Mouse (Mus musculus): ENCODE measurements around the gene Gsc.

The Gsc gene

DNA sequence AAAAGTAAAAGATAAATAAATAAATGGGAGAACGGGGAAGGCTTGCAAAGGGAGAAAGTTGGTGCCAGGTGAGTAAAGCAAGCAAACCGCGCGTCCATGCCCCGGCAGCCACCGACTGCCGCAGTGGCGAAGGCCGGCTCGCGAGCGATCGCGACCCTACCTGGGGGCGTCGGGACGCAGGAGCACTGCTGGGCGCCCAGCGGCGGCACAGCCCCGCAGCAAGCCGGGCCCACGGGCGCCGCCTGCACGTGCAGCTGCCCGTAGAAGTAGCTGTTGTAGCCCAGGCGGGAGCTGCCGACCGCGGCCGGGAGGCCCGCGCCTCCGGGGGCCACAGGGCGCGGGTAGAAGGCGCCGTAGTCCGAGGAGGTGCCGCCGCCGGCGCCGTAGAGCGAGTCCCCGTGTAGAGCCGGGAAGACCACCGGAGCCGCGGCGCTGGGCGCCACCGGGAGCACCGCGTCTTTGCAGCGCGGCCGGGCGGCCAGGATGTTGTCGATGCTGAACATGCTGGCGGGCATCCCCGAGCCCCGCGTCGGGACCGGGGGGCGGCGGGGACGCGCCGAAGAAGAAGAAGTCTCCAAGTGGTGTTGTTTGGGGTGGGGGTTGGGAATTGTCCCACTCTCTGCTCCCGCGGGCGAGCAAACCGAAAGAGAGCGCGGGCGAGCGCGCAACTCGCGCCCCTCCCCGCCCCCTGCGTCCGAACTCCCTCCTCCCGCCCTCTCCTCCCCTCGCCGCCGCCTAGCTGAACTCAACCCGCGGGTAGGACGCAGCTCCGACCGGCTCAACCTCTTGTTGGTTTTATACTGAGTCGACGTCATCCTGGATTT, at the start of gene Gsc:
Gene Gsc, minus strand, starts transcription at position 730 of the 824 bp plus-strand sequence.
- DNase-seq (ENCODE audit: extremely low spot score, low spot score) = peak; percentile 83

DNA sequence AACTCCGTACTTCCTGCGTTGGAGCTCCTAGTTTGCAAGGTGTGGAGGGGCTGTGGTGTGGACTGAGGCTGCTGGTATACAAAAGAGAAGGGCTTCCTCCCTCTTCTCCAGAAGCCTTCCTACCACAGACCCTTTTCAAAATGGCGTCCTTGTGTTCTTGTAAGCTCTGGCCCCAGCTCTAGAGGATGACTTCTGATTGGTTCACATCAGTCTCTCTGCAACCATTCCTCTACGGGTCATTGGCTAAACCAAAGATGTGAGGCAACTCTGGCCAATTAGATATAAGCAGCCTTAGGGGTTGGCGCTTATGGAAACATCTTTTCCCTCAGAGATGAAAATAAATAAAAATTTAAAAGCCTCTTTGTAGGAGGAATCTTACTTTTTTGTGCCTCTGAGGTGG, 46.6 kb upstream of the Gsc start:
- no peak for DNase-seq (ENCODE audit: extremely low spot score, low spot score)

DNA sequence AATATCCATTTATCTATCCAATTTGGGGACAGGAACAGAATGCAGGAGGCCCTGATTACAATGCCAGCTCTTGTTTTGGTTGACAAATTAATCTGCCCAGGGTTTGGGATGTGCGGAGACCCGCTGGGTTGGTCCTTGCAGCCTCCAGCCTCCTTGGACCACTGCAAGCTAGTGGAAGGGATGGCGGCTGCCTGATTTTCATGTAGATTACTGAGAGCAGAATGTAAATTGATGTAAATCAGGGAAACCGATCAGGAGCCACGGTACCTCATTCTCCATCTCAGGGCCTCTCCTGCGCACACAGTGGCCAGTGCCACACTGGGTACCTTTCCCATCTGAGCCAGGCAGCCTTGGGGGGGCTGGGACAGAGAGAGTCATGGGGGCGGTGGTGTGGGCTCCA, 34.8 kb upstream of the Gsc start:
- no peak for DNase-seq (ENCODE audit: extremely low spot score, low spot score)

DNA sequence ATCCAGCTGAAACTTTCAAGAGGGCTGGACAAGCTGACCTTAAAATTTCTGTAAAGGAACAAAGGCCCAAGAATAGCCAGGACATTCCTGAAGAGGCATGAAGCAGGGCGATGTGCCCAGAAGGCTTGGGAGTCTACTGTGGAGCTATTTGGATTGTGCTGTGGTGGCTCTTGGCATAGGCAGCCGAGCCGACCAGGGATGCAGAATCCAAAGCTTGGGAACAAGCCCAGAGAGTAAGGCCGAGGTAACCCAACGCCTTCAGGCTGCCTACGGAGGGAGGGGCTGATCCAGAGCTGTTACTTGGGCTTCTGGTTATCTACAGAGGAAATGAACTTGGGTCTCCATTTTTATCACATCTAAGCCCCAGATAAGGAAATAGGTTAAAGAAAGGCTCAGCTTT, 18.9 kb upstream of the Gsc start:
- DNase-seq (ENCODE audit: extremely low spot score, low spot score) = no peak

DNA sequence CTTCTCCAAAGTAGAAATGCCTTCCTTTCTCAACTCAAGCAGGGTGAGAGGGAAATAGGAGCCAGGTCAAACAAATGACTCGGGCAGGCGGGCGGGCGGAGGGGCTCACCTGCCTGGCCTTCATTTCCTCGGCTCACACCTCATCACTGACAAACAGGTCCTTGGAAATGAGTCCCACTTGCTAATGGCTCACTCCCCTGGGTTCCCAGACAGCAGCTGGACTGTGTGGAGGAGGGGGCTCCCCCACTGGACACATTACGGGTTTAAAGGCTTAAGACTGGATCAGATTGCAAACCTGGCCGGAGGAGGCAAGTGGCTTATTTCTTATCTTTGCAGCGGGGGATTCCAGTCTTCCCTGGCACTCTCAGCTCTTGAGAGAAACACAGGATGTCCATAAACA, 13.1 kb upstream of the Gsc start:
- DNase-seq (ENCODE audit: extremely low spot score, low spot score) = no peak

DNA sequence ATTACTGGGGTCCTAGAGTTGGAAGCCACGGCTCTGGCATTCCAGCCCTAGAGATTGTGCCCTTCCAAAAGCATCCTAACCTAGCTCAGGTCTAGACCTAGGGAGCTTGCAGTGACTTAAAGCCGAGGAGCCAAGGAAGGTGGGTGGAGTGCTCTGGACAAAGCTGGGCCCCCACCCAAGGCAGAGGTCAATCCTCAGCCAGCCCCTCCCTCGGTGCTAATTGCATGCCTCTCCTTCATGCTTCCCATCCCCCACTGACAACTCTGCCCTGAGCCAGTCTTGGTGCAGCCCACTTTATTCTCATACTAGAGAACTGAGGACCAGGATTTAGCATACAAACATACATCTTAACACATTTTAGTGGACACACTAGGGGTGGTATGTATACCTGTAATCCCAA, 12.0 kb upstream of the Gsc start:
- DNase-seq (ENCODE audit: extremely low spot score, low spot score) = no peak

DNA sequence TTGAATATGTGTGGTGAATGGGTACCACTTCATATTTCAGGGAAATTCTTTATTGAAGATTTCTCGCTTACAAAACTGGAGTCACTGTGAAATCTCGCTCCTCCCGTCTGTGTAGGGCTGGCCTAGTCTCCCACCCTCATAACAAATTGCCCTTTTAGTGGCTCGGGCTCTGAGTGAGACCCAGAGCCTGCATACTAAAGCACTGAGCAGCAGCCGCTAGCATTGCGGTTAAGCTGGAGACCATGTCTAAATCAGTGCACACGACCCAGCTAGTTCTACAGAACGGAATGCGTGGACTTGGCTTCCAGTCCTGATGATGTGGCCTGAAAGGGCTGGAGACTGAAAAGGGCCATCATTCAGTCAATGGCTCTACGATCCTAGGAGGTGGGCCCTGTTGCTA, 7.9 kb upstream of the Gsc start:
- no peak for DNase-seq (ENCODE audit: extremely low spot score, low spot score)

DNA sequence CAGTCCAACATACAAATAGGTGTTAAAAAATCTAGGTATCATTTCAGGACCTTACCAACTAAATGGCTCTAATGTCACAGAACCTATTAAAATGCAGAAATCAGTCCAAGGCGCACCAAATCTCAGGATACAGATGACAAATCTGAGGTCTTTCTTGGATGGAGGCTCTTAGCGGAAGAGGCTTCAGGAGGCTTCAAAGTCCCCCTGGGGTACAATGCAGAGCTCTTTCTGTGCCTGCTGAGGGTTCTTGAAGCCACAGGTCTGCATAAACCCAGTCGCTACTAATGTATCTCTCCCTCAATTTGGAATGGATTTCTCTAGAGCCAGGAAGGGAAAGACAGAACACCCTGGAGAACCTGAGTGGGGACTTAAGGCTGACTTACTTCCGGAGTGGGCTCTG, 5.1 kb upstream of the Gsc start:
- DNase-seq (ENCODE audit: extremely low spot score, low spot score) = peak; percentile 24

DNA sequence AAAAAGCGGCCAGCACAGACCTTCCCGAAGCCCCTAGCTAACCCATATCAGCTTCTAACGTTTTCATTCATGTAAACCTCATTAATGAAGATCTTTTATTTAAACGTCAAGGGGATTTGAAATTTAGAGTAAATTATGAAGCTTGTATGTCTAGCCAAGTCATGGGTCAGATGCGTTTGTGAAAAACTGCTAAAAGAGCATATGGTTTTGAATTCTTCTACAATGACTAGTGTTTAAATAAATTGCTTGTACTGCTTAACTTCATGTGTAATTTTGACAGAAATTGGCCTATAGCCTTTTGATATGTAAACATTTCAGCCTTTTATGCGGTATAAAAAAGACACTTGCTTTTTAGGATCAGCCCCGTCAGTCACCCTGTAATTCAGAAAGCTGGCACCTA, 4.4 kb upstream of the Gsc start:
- DNase-seq (ENCODE audit: extremely low spot score, low spot score) = no peak

DNA sequence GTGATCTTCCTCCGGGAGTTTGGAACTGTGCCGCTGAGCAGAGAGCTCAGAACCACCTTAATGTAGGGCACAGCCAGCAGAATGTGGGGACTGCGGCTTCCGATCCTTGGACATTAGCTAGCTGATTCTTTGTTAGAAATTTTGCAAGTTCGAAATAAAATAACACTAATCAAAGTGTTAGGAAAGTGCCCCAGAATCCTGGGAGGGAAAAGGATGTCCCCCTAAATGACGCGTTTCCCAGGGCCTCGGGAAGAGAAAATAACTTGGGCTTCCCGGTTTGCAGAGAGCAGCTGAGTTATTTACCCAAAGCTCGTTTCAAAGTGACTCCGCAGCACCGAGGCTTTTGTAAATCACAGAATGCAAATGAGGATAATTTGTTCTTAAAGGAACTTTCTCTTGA, 3.9 kb upstream of the Gsc start:
- peak; percentile 49 for DNase-seq (ENCODE audit: extremely low spot score, low spot score)

DNA sequence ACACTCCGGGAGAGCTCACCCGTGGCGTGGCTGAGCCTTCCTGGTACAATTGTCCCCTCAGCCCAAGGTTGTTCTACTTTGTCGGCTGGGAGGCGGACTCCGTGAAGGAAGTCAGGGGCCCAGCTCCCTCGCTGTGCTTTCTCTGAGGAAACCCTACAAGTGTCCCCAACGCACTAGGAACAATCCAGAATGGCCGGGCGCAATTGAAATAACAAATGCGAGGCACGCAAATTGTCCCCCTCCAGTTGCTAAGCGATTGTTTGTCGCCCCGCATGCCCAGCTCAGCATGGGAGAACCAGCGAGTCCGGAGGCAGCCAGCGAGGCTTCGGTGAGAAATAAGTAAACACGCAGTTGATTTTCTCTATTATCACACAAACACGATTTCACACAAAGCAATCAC, 2.8 kb upstream of the Gsc start:
- DNase-seq (ENCODE audit: extremely low spot score, low spot score) = peak; percentile 68

DNA sequence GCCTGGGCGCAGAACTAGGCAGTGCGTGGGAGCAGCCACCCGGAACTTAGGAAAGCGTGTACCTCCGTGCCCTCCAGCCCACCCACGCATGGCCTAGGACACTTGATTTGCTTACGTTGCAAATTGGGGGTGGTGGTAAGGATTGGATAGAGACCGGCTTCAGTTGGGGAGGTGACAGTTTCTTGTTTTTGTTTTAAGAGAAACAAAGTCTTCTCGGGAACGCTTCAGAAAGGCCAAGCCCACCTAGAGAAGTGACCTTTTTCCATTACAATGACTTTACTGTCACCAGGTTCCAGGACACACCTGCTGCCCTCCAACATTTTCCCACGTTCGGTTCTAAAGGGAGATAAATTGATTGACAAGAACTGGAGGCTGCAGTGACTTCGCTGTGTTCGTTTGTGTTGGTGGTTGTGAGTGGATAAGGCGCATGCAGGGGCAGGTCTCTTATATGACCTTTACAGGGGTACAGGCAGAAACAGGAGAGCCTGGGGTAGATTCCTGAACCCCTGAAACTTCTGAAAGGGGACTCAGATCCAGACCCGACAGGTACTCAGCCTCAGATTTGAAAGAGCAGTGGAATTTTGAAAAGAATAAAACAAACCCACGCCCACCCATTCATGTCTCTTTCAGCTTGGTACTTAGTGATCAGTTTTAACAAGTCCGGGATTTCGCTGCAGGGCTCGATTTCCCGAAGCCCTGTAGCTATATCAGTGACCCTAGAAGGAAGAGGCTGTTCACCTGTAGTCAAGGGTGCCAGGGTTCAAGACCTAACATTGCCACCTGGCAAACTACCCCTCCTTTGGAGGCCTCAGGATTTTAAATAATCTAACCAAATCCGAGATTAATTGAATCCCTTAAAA, 2.0 kb upstream of the Gsc start:
- DNase-seq (ENCODE audit: extremely low spot score, low spot score) = peak; percentile 68

DNA sequence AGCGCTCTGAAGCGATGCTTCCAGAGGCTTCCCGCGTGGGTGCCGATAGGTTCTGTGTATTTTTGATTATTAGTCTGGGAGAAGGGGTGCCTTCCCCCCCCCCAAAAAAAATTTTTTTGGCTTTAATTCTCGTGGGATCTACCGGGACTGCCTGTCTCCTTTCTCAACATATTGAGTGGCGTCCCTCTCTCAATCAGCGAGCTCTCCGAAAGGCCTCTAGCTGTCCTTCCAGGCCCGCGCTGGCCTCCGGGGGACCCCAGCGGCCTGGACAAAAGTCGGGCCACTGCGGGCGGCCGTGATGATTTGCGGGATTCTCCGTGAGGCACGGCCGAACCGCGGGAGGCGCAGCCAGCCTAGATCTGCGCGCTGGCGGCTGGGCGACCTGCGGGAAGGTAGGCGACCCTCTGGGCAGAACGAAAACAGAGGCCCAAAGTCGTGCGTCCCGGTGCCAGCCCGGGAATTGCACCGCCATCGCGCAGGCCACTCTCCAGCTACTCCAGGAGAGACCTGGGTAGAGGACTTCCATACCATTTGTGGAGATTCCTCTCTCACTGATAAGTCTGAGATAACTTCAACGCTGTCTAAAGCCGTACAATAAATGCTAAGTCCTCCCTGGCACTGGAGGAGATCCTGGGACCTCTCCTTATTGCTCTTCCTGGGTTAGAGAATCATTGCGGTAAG, 1.2 kb upstream of the Gsc start:
- peak; percentile 75 for DNase-seq (ENCODE audit: extremely low spot score, low spot score)

DNA sequence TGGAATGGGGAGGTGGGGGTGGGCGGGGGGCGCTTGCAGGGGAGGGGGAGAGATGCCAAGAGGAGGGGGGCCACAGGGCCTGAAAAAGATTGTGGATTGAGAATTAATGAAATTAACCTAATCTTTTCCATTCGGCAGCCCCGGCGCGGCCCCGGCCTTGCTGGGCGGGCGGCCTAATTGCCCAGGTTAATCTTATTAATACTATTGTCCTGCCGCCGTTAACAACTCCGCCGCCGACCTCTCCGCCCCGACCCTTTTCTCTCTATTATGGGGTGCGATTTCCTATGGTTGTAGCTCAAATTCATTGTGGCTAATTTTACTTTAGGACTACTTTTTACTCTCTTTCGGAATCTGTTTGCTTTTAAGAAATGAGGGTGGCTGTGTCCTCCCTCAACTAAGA, 362 bp upstream of the Gsc start:
- peak; percentile 57 for DNase-seq (ENCODE audit: extremely low spot score, low spot score)

DNA sequence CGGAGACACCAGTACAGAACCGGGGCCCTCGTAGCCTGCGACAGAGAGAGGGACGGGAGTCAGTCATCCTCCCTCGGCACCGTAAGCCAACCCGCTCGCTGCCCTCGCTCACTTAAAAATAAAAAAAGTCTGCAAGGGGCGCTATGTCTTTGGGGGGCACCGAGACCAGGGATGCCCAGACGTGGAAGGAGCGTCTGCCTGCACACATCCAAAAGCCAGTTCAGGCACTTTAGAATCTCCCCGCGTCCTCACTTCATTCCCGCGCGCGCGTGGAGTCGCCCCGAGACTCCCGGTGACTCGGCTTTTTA, 958 bp downstream of the Gsc start:
- DNase-seq (ENCODE audit: extremely low spot score, low spot score) = no peak

DNA sequence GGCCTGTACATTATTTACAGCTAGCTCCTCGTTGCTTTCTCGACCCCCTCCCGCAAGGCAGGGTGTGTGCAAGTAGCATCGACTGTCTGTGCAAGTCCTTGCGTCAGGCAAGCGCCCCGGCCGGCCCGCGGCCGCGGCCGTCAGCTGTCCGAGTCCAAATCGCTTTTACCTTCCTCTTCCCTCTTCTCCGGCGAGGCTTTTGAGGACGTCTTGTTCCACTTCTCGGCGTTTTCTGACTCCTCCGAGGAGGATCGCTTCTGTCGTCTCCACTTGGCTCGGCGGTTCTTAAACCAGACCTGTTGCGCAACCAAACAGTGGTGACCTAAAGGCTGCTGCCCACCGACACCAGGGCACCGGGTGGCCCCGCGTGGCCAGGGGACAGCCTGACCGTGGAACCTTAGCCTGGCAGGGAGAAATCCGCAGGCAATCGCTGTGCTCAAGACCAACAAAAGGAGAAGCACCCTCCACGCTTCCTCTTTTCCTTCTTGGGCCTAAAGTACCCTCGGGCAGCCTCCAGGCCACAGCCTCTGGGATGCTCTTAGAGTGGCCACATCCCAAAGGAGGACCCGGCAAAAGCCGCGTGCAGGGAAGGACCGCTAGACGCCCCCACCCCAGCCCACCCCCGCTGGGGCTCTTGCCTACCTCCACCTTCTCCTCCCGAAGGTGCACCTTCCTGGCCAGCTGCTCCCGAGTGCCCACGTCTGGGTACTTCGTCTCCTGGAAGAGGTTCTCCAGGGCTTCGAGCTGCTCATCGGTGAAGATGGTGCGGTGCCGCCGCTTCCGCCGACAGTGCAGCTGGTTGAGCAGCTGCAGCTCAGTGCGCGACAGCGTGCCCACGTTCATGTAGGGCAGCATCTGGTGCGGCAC, 1.5 kb downstream of the Gsc start:
- DNase-seq (ENCODE audit: extremely low spot score, low spot score) = peak; percentile 78

DNA sequence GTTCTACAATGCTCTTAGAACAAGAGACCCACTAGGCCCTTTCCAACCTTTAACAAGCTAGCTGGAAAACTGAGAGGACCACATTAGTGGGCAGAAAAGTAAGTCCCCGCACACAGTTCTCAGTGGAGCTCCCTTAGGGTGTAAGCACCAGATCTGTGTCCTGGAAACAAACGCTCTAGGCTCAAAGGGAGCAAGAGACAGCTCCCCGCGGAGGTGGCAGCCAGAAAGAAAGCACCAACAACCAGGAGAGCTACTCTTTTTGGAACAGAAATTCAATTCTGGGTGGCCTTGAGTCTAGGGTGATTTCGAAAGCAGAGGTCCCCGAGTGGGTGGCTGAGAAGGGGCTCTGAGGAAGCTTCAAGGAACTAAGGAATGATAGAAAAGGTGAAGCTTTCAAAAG, 2.5 kb downstream of the Gsc start:
- DNase-seq (ENCODE audit: extremely low spot score, low spot score) = peak; percentile 53

DNA sequence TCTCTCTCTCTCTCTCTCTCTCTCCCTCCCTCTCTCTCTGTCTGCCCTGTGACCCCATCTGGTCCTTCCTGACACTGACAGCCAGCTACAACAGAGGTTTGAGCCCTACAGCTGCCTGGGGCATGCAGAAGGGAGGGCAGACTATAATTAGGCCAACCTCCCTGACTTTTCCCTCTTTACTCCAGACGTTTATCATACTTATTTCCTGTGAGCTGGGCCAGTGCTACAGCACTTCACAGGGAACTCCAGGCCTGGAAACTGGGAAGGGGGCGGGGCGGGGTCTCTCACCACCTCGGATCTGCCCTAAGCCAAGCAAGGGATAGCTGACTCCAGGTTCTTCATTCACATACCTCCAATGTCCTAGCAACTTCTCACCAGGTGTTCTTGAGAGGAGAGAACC, 4.3 kb downstream of the Gsc start:
- peak; percentile 27 for DNase-seq (ENCODE audit: extremely low spot score, low spot score)

DNA sequence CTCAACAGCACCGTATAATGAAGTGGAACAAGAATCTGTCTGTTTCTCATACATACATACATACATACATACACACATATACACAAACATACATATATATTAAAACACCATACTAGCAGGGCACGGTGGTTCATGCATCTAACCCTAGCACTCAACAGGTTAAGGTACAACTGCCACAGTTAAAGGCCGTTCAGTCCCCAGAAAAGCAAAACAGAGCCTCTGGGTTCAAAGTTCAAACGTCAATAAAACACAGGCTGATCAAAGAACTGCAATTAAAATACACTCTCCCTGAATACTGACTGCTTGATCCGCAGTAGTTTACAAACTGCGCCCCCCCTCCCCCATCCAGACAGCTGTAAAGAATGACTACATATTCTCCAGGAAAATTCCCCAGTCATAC, 5.8 kb downstream of the Gsc start:
- DNase-seq (ENCODE audit: extremely low spot score, low spot score) = no peak

DNA sequence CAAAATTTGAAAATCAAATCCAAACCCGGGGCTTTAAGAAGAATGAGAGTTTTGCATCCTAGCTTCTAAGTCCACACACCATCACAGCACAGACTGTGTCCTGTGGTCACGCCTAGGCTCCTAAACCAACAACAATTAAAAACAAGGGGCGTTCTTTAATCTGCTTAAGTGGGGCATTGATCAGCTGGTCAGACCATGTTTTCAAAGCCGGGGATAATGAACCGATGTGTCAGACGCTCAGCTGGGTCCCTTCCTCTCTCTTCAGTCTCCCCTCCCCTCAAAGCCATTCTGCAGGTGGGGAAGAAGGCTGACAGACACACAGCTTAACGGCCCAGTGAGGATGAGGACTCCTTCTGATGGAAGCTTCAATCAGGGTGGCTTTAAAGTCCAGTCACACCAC, 6.2 kb downstream of the Gsc start:
- no peak for DNase-seq (ENCODE audit: extremely low spot score, low spot score)

DNA sequence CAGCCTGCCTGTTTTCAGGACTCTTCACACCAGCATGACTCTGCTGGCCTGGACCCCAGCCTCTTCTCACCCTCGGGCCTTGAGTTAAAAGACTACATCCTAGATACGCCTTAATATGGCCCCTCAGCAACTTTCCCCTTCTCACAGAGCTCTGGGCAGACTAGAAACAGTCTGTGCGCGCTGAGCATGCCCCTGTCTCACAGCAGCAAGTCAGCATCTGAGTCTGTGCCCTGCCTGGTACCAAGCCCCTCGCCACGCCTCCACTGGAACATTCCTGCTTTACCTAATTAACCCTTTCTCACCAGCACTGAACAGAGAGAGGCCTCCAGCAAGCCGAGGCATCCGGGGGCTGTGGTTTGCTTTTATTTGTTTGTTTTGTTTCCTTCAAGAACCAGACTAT, 11.8 kb downstream of the Gsc start:
- no peak for DNase-seq (ENCODE audit: extremely low spot score, low spot score)

Measured in neural tube, embryonic 10.5 days (tissue).